24 mouse cellular contexts compared by ENCODE assay signal in genomic region chr6:72809522-72810149, GRCm38 (mm10). TPM values are rescaled to one million over a fixed set of nuclear protein-coding genes. Genes with fewer than 3 reads are reported as not detected.
A peak's percentile ranks its signal among the peaks of the same experiment; 100 is the strongest.
DNase-seq lines count a peak whose midpoint lies in the region; ATAC-seq and TF ChIP-seq lines count a peak whose summit lies in the region.
"Had no signal": no experiment of that assay in that cellular context is flagged by ENCODE, and none has a peak within 500 bp of the region (broad histone marks: within the 10 kb centered on the region; RNA-seq: fewer than 3 reads in every experiment).

No protein-coding gene starts in this region.

- no peaks in the 10 kb centered on the region for H3K36me3 ChIP-seq in liver, embryonic 15.5 days (replicated peaks)
- H3K36me3 ChIP-seq in liver, embryonic 11.5 days (ENCODE audit: control insufficient read depth, insufficient read depth, low read length): no peaks in the 10 kb centered on the region
- no peaks in the 10 kb centered on the region for H3K36me3 ChIP-seq in liver, embryonic 16.5 days (ENCODE audit: control insufficient read depth, insufficient read depth)
- H3K36me3 ChIP-seq in stomach, postnatal 0 days (ENCODE audit: control insufficient read depth, insufficient read depth, low read length): no peaks in the 10 kb centered on the region
- H3K36me3 ChIP-seq in midbrain, embryonic 14.5 days (ENCODE audit: control insufficient read depth, insufficient read depth, low read length): no peaks in the 10 kb centered on the region
- H3K36me3 ChIP-seq: embryonic facial prominence, embryonic 10.5 days; embryonic facial prominence, embryonic 13.5 days; forebrain, embryonic 10.5 days; hindbrain, embryonic 12.5 days; hindbrain, embryonic 15.5 days had no signal

- no peak for TF ChIP-seq CTCF in stomach, postnatal 0 days (IDR thresholded peaks at IDR 0.05; ENCODE audit: low read depth)

- 38% methylated on average over 4 of the region's 4 CpGs for WGBS in liver, embryonic 15.5 days (ENCODE audit: insufficient replicate concordance)
- 61% methylated on average over 4 of the region's 4 CpGs for WGBS in liver, embryonic 11.5 days
- 40% methylated on average over 4 of the region's 4 CpGs for WGBS in liver, embryonic 16.5 days (ENCODE audit: insufficient replicate concordance)
- WGBS in stomach, postnatal 0 days: 61% methylated on average over 4 of the region's 4 CpGs
- 80% methylated on average over 4 of the region's 4 CpGs for WGBS in midbrain, embryonic 14.5 days

- no peak overlapping the region for H3K27ac ChIP-seq in liver, embryonic 15.5 days (replicated peaks)
- H3K27ac ChIP-seq in liver, embryonic 11.5 days (ENCODE audit: low read depth, low read length): no peak overlapping the region
- H3K27ac ChIP-seq in liver, embryonic 16.5 days (ENCODE audit: low read length): no peak overlapping the region
- H3K27ac ChIP-seq in stomach, postnatal 0 days (replicated peaks): no peak overlapping the region
- no peak overlapping the region for H3K27ac ChIP-seq in midbrain, embryonic 14.5 days (replicated peaks; ENCODE audit: low read depth, low read length)
- H3K27ac ChIP-seq: embryonic facial prominence, embryonic 10.5 days; embryonic facial prominence, embryonic 13.5 days; forebrain, embryonic 10.5 days; gastrocnemius, adult 2 months; hindbrain, embryonic 12.5 days; hindbrain, embryonic 15.5 days had no signal

- H3K27me3 ChIP-seq in liver, embryonic 15.5 days: no peaks in the 10 kb centered on the region
- H3K27me3 ChIP-seq in liver, embryonic 11.5 days (replicated peaks; ENCODE audit: control insufficient read depth, insufficient read depth, low read length): no peaks in the 10 kb centered on the region
- no peaks in the 10 kb centered on the region for H3K27me3 ChIP-seq in liver, embryonic 16.5 days (ENCODE audit: control insufficient read depth, insufficient read depth, low read depth, low read length)
- no peaks in the 10 kb centered on the region for H3K27me3 ChIP-seq in stomach, postnatal 0 days (ENCODE audit: control insufficient read depth, insufficient read depth, low read length)
- no peaks in the 10 kb centered on the region for H3K27me3 ChIP-seq in midbrain, embryonic 14.5 days (ENCODE audit: control insufficient read depth, insufficient read depth, low read length)
- H3K27me3 ChIP-seq: embryonic facial prominence, embryonic 13.5 days; hindbrain, embryonic 12.5 days; hindbrain, embryonic 15.5 days; Patski had no signal

- ATAC-seq in liver, embryonic 15.5 days (ENCODE audit: insufficient read depth): peak; percentile 74
- no peak for ATAC-seq in liver, embryonic 11.5 days (replicated peaks; ENCODE audit: low FRiP score)
- peak; percentile 93 for ATAC-seq in liver, embryonic 16.5 days (ENCODE audit: low read depth)
- peak; percentile 16; the same call in 1 of the 2 replicates for ATAC-seq in stomach, postnatal 0 days (ENCODE audit: low FRiP score, low TSS enrichment)
- ATAC-seq in midbrain, embryonic 14.5 days (ENCODE audit: low FRiP score, low TSS enrichment): no peak
- ATAC-seq: forebrain, embryonic 14.5 days; forebrain, postnatal 0 days; Patski had no signal

- H3K4me1 ChIP-seq in liver, embryonic 15.5 days (replicated peaks): no peaks in the 10 kb centered on the region
- no peaks in the 10 kb centered on the region for H3K4me1 ChIP-seq in liver, embryonic 11.5 days (replicated peaks; ENCODE audit: control insufficient read depth, insufficient read depth, low read length)
- H3K4me1 ChIP-seq in liver, embryonic 16.5 days (ENCODE audit: control insufficient read depth, low read depth, low read length): no peaks in the 10 kb centered on the region; the same call in 1 of the 2 replicates
- no peaks in the 10 kb centered on the region for H3K4me1 ChIP-seq in stomach, postnatal 0 days (replicated peaks; ENCODE audit: control insufficient read depth, insufficient read depth)
- H3K4me1 ChIP-seq in midbrain, embryonic 14.5 days (ENCODE audit: control insufficient read depth, insufficient read depth, low read length): no peaks in the 10 kb centered on the region
- H3K4me1 ChIP-seq: embryonic facial prominence, embryonic 10.5 days; forebrain, embryonic 10.5 days; hindbrain, embryonic 12.5 days; hindbrain, embryonic 15.5 days had no signal

- no peak overlapping the region for H3K4me3 ChIP-seq in liver, embryonic 15.5 days (replicated peaks)
- H3K4me3 ChIP-seq in liver, embryonic 11.5 days (ENCODE audit: low read depth, low read length): no peak overlapping the region
- no peak overlapping the region for H3K4me3 ChIP-seq in liver, embryonic 16.5 days (ENCODE audit: low read depth, low read length)
- H3K4me3 ChIP-seq in stomach, postnatal 0 days (ENCODE audit: low read depth, low read length): no peak overlapping the region
- no peak overlapping the region for H3K4me3 ChIP-seq in midbrain, embryonic 14.5 days (replicated peaks; ENCODE audit: low read depth, low read length)
- H3K4me3 ChIP-seq: embryonic facial prominence, embryonic 10.5 days; embryonic facial prominence, embryonic 13.5 days; erythroblast, embryonic 14.5 days; forebrain, embryonic 10.5 days; gastrocnemius, adult 2 months; hindbrain, embryonic 12.5 days; hindbrain, embryonic 15.5 days had no signal

- DNase-seq in heart, adult 11 months: peak; percentile 68
- no peak for DNase-seq in heart, adult 18-20 months
- no peak for DNase-seq in liver, embryonic 11.5 days (ENCODE audit: low spot score)
- no peak for DNase-seq in stomach, postnatal 0 days (ENCODE audit: low spot score)
- no peak for DNase-seq in midbrain, embryonic 14.5 days
- no peak for DNase-seq in kidney, adult 18-20 months
- DNase-seq: adrenal gland, postnatal 14 days; cerebellum, adult 11-12 months; cerebellum, adult 8-10 months; cerebellum, postnatal 36 days; embryo, embryonic 11 days; forebrain, postnatal 0 days; gastrocnemius, adult 2 months had no signal

- H3K9ac ChIP-seq in liver, embryonic 15.5 days: no peak overlapping the region
- no peak overlapping the region for H3K9ac ChIP-seq in liver, embryonic 11.5 days (ENCODE audit: low read depth, low read length)
- H3K9ac ChIP-seq in liver, embryonic 16.5 days (ENCODE audit: low read depth, low read length): no peak overlapping the region
- no peak overlapping the region for H3K9ac ChIP-seq in stomach, postnatal 0 days (ENCODE audit: low read length)
- no peak overlapping the region for H3K9ac ChIP-seq in midbrain, embryonic 14.5 days (replicated peaks; ENCODE audit: low read length)
- H3K9ac ChIP-seq: embryonic facial prominence, embryonic 13.5 days; forebrain, postnatal 0 days; hindbrain, embryonic 12.5 days; hindbrain, embryonic 15.5 days had no signal

- no peak for TF ChIP-seq EP300 in stomach, postnatal 0 days (optimal IDR thresholded peaks at IDR 0.05)

- H3K4me2 ChIP-seq in liver, embryonic 15.5 days: no peak overlapping the region
- no peak overlapping the region for H3K4me2 ChIP-seq in liver, embryonic 11.5 days
- H3K4me2 ChIP-seq in liver, embryonic 16.5 days (ENCODE audit: low read depth, low read length): no peak overlapping the region
- no peak overlapping the region for H3K4me2 ChIP-seq in stomach, postnatal 0 days (replicated peaks; ENCODE audit: low read depth)
- H3K4me2 ChIP-seq in midbrain, embryonic 14.5 days (ENCODE audit: low read length): no peak overlapping the region
- H3K4me2 ChIP-seq: embryonic facial prominence, embryonic 13.5 days; heart, embryonic 11.5 days; hindbrain, embryonic 12.5 days; hindbrain, embryonic 15.5 days had no signal

- no peaks in the 10 kb centered on the region for H3K9me3 ChIP-seq in liver, embryonic 15.5 days (replicated peaks)
- H3K9me3 ChIP-seq in liver, embryonic 11.5 days (ENCODE audit: control insufficient read depth, low read length): no peaks in the 10 kb centered on the region
- no peaks in the 10 kb centered on the region for H3K9me3 ChIP-seq in liver, embryonic 16.5 days (replicated peaks; ENCODE audit: control insufficient read depth, low read length)
- H3K9me3 ChIP-seq in stomach, postnatal 0 days (ENCODE audit: control insufficient read depth, low read length): no peaks in the 10 kb centered on the region
- H3K9me3 ChIP-seq in midbrain, embryonic 14.5 days (ENCODE audit: control insufficient read depth, low read length): no peaks in the 10 kb centered on the region
- H3K9me3 ChIP-seq: embryonic facial prominence, embryonic 10.5 days; embryonic facial prominence, embryonic 13.5 days; forebrain, embryonic 10.5 days; hindbrain, embryonic 12.5 days; hindbrain, embryonic 15.5 days had no signal

RNA-seq across cellular contexts. Expression of gene Tcf7l1, which starts 20.6 kb away (rescaled TPM):
- 1 to 10 TPM; 8.2 to 9.2 TPM for total RNA-seq in heart, adult 18-20 months (2021)
- 4.1 and 5.3 TPM in 2 replicates for polyA plus RNA-seq in liver, embryonic 15.5 days (2015; fragmentation: Nextera tagmentation; extraction: Ambion mirVana)
- 11.6 and 14.6 TPM in 2 replicates for polyA plus RNA-seq in liver, embryonic 11.5 days (2014; fragmentation: Nextera tagmentation; extraction: Ambion mirVana)
- polyA plus RNA-seq in liver, embryonic 16.5 days (2015; fragmentation: Nextera tagmentation; extraction: Ambion mirVana): 4.9 and 5.3 TPM in 2 replicates
- polyA plus RNA-seq in stomach, postnatal 0 days (2015; fragmentation: Nextera tagmentation; extraction: Ambion mirVana): 11.1 and 12.2 TPM in 2 replicates
- polyA plus RNA-seq in midbrain, embryonic 14.5 days (2014; fragmentation: Nextera tagmentation; extraction: Ambion mirVana): 4.1 and 7.8 TPM in 2 replicates

Comparison
In these comparisons a context has a peak if more than half of its experiments do, and no peak if none do; other contexts are left out.
1. ATAC-seq: peak in liver, embryonic 15.5 days (single experiment), liver, embryonic 16.5 days (single experiment) and stomach, postnatal 0 days (single experiment); none in liver, embryonic 11.5 days (single experiment) and midbrain, embryonic 14.5 days (single experiment).